Mouse (Mus musculus) neural tube, embryonic 11.5 days (tissue): ENCODE measurements at regions not wholly inside any gene's neighbourhood (a gene's known extent, or its start where the extent isn't known, plus 50 kb on each side); places are given as distances from the start of the nearest gene placed in this dataset.

ENCODE experiments used
- ATAC-seq: fragments of 200-750 bp; cut with Nextera tagmentation; 2 replicates; pipeline ENCODE4 v1.8.0; 2017; ENCODE audit warnings: moderate number of reproducible peaks, mild to moderate bottlenecking, moderate TSS enrichment, moderate library complexity; ENCODE audit not compliant: insufficient read depth, low FRiP score, low TSS enrichment
- DNase-seq: peaks from one replicate; pipeline ENCODE4 v3.0.0-alpha.2; 2015; ENCODE audit warnings: low spot score
- H3K27ac ChIP-seq: fragments of 300-500 bp; sonication (generic); 2 replicates; pipeline ENCODE4 v1.5.1; 2014; ENCODE audit warnings: low read depth, mild to moderate bottlenecking, low read length
- H3K27me3 ChIP-seq: fragments of 300-500 bp; sonication (generic); 2 replicates; pipeline ENCODE4 v1.6.1; 2014; ENCODE audit warnings: mild to moderate bottlenecking, low read length, mixed read lengths; ENCODE audit not compliant: control insufficient read depth, insufficient read depth
- H3K36me3 ChIP-seq: fragments of 300-500 bp; sonication (generic); 2 replicates; pipeline ENCODE4 v1.6.1; 2014; ENCODE audit warnings: mild to moderate bottlenecking, low read length, moderate library complexity, mixed read lengths; ENCODE audit not compliant: control insufficient read depth, insufficient read depth
- H3K4me1 ChIP-seq: fragments of 300-500 bp; sonication (generic); 2 replicates; pipeline ENCODE4 v1.6.1; 2014; ENCODE audit warnings: low read length, mixed read lengths; ENCODE audit not compliant: control insufficient read depth, insufficient read depth
- H3K4me2 ChIP-seq: fragments of 300-500 bp; sonication (generic); 2 replicates; pipeline ENCODE4 v1.6.1; 2014; ENCODE audit warnings: low read depth, mild to moderate bottlenecking, moderate library complexity
- H3K4me3 ChIP-seq: fragments of 300-500 bp; sonication (generic); 2 replicates; pipeline ENCODE4 v1.5.1; 2014; ENCODE audit warnings: low read depth, low read length
- H3K9ac ChIP-seq: fragments of 300-500 bp; sonication (generic); 2 replicates; pipeline ENCODE4 v1.6.1; 2014; ENCODE audit warnings: mild to moderate bottlenecking, low read length
- H3K9me3 ChIP-seq: fragments of 300-500 bp; sonication (generic); 2 replicates; pipeline ENCODE4 v1.6.1; 2016; ENCODE audit warnings: low read length; ENCODE audit not compliant: control insufficient read depth
- WGBS: fragments of 180-500 bp; shearing (Covaris S2); extraction: QIAGEN DNeasy Blood & Tissue Kit; methylation state at CpG from one replicate; pipeline ENCODE4 v1.1.7; 2014; 5-methylcytosine and 5-hydroxymethylcytosine counted together

- no peak overlapping the region for H3K4me2 ChIP-seq
- DNase-seq (no peak), ATAC-seq (no peak)
- no peak overlapping the region for H3K9ac ChIP-seq
- no peaks in the 10 kb centered on the region for H3K27me3 ChIP-seq
- H3K36me3 ChIP-seq, result no peaks in the 10 kb centered on the region
- H3K4me1 ChIP-seq, result peaks cover 2% of the 10 kb centered on the region; the same call in 1 of the 2 replicates
- no peaks in the 10 kb centered on the region for H3K9me3 ChIP-seq
- no peak overlapping the region for H3K4me3 ChIP-seq
- H3K27ac ChIP-seq, result no peak overlapping the region
- 81% methylated on average over 2 of the region's 2 CpGs for WGBS
Observed at GRCm38 (mm10) chr4:84209538-84209937, 465.5 kb downstream of the Bnc2 start.

GRCm38 (mm10) chr4:84211311-84211875 is 463.7 kb downstream of the Bnc2 start:
- Histone ChIP-seq H3K9me3 (no peaks in the 10 kb centered on the region), H3K27ac (no peak overlapping the region)
- WGBS, result 45% methylated on average over 11 of the region's 11 CpGs

GRCm38 (mm10) chr4:84212004-84212403 is 463.1 kb downstream of the Bnc2 start:
- Histone ChIP-seq H3K4me3 (no peak overlapping the region), H3K27me3 (no peaks in the 10 kb centered on the region), H3K4me2 (no peak overlapping the region), H3K36me3 (no peaks in the 10 kb centered on the region), H3K9me3 (no peaks in the 10 kb centered on the region), H3K9ac (no peak overlapping the region), H3K27ac (no peak overlapping the region), H3K4me1 (peaks cover 2% of the 10 kb centered on the region; the same call in 1 of the 2 replicates)
- 61% methylated on average over 6 of the region's 6 CpGs for WGBS
- no peak for DNase-seq
- no peak for ATAC-seq

More at GRCm38 (mm10) chr4:84211311-84211875, 463.7 kb downstream of the Bnc2 start:
- Histone ChIP-seq H3K4me3 (no peak overlapping the region), H3K4me1 (peaks cover 2% of the 10 kb centered on the region; the same call in 1 of the 2 replicates), H3K4me2 (no peak overlapping the region), H3K27me3 (no peaks in the 10 kb centered on the region), H3K9ac (no peak overlapping the region), H3K36me3 (no peaks in the 10 kb centered on the region)
- no peak for ATAC-seq
- no peak for DNase-seq

- no peak for DNase-seq
- Histone ChIP-seq H3K36me3 (no peaks in the 10 kb centered on the region), H3K4me1 (peaks cover 2% of the 10 kb centered on the region; the same call in 1 of the 2 replicates), H3K4me3 (no peak overlapping the region), H3K4me2 (no peak overlapping the region), H3K9ac (no peak overlapping the region), H3K9me3 (no peaks in the 10 kb centered on the region), H3K27me3 (no peaks in the 10 kb centered on the region), H3K27ac (no peak overlapping the region)
- 57% methylated on average over 8 of the region's 8 CpGs for WGBS
- ATAC-seq, result no peak
Observed at GRCm38 (mm10) chr4:84214523-84214922, 460.6 kb downstream of the Bnc2 start.

- ATAC-seq (no peak), DNase-seq (no peak)
- no peak overlapping the region for H3K9ac ChIP-seq
- H3K27me3 ChIP-seq, result no peaks in the 10 kb centered on the region
- H3K36me3 ChIP-seq, result no peaks in the 10 kb centered on the region
- H3K4me1 ChIP-seq, result no peaks in the 10 kb centered on the region
- WGBS, result 83% methylated on average over 4 of the region's 4 CpGs
- H3K9me3 ChIP-seq, result no peaks in the 10 kb centered on the region
- no peak overlapping the region for H3K4me3 ChIP-seq
- H3K4me2 ChIP-seq, result no peak overlapping the region
- H3K27ac ChIP-seq, result no peak overlapping the region
Observed at GRCm38 (mm10) chr4:84218961-84219360, 456.1 kb downstream of the Bnc2 start.

- 69% methylated on average over 4 of the region's 4 CpGs for WGBS
- H3K27ac ChIP-seq, result no peak overlapping the region
- ATAC-seq, result no peak
Observed at GRCm38 (mm10) chr4:84222057-84222717, 452.9 kb downstream of the Bnc2 start.

GRCm38 (mm10) chr4:84222805-84223335 is 452.2 kb downstream of the Bnc2 start:
- ATAC-seq (no peak), DNase-seq (no peak)
- WGBS, result 86% methylated on average over 11 of the region's 11 CpGs
- Histone ChIP-seq H3K4me3 (no peak overlapping the region), H3K27ac (no peak overlapping the region), H3K9me3 (no peaks in the 10 kb centered on the region), H3K9ac (no peak overlapping the region), H3K4me1 (no peaks in the 10 kb centered on the region), H3K27me3 (no peaks in the 10 kb centered on the region), H3K36me3 (no peaks in the 10 kb centered on the region), H3K4me2 (no peak overlapping the region)

More at GRCm38 (mm10) chr4:84222057-84222717, 452.9 kb downstream of the Bnc2 start:
- Histone ChIP-seq H3K9me3 (no peaks in the 10 kb centered on the region), H3K36me3 (no peaks in the 10 kb centered on the region), H3K4me3 (no peak overlapping the region), H3K4me1 (no peaks in the 10 kb centered on the region), H3K9ac (no peak overlapping the region), H3K27me3 (no peaks in the 10 kb centered on the region), H3K4me2 (no peak overlapping the region)
- DNase-seq, result no peak

GRCm38 (mm10) chr4:84224556-84224955 is 450.5 kb downstream of the Bnc2 start:
- DNase-seq, result no peak
- no peak overlapping the region for H3K27ac ChIP-seq
- ATAC-seq, result no peak
- no peaks in the 10 kb centered on the region for H3K36me3 ChIP-seq
- H3K27me3 ChIP-seq, result no peaks in the 10 kb centered on the region
- 62% methylated on average over 6 of the region's 6 CpGs for WGBS
- H3K4me3 ChIP-seq, result no peak overlapping the region
- H3K4me1 ChIP-seq, result no peaks in the 10 kb centered on the region
- no peaks in the 10 kb centered on the region for H3K9me3 ChIP-seq
- no peak overlapping the region for H3K9ac ChIP-seq
- H3K4me2 ChIP-seq, result no peak overlapping the region
